Mouse (Mus musculus): Measurements from ENCODE around the gene Cyfip2. TPM values are rescaled to one million over a fixed set of nuclear protein-coding genes. Genes with fewer than 3 reads are reported as not detected.
A peak's percentile ranks its signal among the peaks of the same experiment; 100 is the strongest.
"Not testable (repeated sequence)": the region's sequence is repeated elsewhere in the genome, so short reads cannot be mapped to it uniquely, and the experiment has no call there.

Cyfip2 gene
- polyA plus RNA-seq, 1 experiment from 2014 or later: 4.0 TPM

- no peaks in the 10 kb centered on the region for H3K4me1 ChIP-seq (replicated peaks)
- H3K9ac ChIP-seq: no peak overlapping the region
- H3K27me3 ChIP-seq: no peaks in the 10 kb centered on the region
- 60% methylated on average over 2 of the region's 2 CpGs for WGBS (ENCODE audit: insufficient replicate concordance)
- ATAC-seq (ENCODE audit: insufficient read depth): no peak
- no peak overlapping the region for H3K4me3 ChIP-seq (replicated peaks)
- no peaks in the 10 kb centered on the region for H3K9me3 ChIP-seq (replicated peaks)
- no peak overlapping the region for H3K27ac ChIP-seq (replicated peaks)
- no peak overlapping the region for H3K4me2 ChIP-seq
- no peaks in the 10 kb centered on the region for H3K36me3 ChIP-seq (replicated peaks)
Measured at GRCm38 (mm10) chr11:46188283-46188682, 124.4 kb downstream of the Cyfip2 start.

GRCm38 (mm10) chr11:46185486-46185885, 127.2 kb downstream of the Cyfip2 start:
- no peaks in the 10 kb centered on the region for H3K27me3 ChIP-seq
- H3K27ac ChIP-seq (replicated peaks): no peak overlapping the region
- ATAC-seq (ENCODE audit: insufficient read depth): no peak
- H3K4me1 ChIP-seq (replicated peaks): no peaks in the 10 kb centered on the region
- no peak overlapping the region for H3K4me3 ChIP-seq (replicated peaks)
- H3K9me3 ChIP-seq (replicated peaks): no peaks in the 10 kb centered on the region
- no peak overlapping the region for H3K4me2 ChIP-seq
- WGBS (ENCODE audit: insufficient replicate concordance): 32% methylated on average over 4 of the region's 4 CpGs
- no peaks in the 10 kb centered on the region for H3K36me3 ChIP-seq (replicated peaks)
- H3K9ac ChIP-seq: no peak overlapping the region

- Histone ChIP-seq H3K9ac (no peak overlapping the region), H3K4me2 (no peak overlapping the region), H3K4me3 (replicated peaks) (no peak overlapping the region), H3K36me3 (replicated peaks) (no peaks in the 10 kb centered on the region), H3K9me3 (replicated peaks) (no peaks in the 10 kb centered on the region), H3K4me1 (replicated peaks) (no peaks in the 10 kb centered on the region), H3K27ac (replicated peaks) (no peak overlapping the region), H3K27me3 (no peaks in the 10 kb centered on the region)
- ATAC-seq (ENCODE audit: insufficient read depth): no peak
- 56% methylated on average over 3 of the region's 3 CpGs for WGBS (ENCODE audit: insufficient replicate concordance)
Measured at GRCm38 (mm10) chr11:46184946-46185345, 127.7 kb downstream of the Cyfip2 start.

GRCm38 (mm10) chr11:46182031-46182430, 130.6 kb downstream of the Cyfip2 start:
- H3K36me3 ChIP-seq (replicated peaks); H3K9me3 ChIP-seq (replicated peaks); H3K27me3 ChIP-seq; H3K4me1 ChIP-seq (replicated peaks); H3K9ac ChIP-seq; H3K4me3 ChIP-seq (replicated peaks); H3K27ac ChIP-seq (replicated peaks); ATAC-seq (ENCODE audit: insufficient read depth); H3K4me2 ChIP-seq: not testable (repeated sequence)
- 62% methylated on average over 1 of the region's 1 CpGs for WGBS (ENCODE audit: insufficient replicate concordance)

GRCm38 (mm10) chr11:46177246-46178043, 135.2 kb downstream of the Cyfip2 start:
- H3K27ac ChIP-seq (replicated peaks): no peak overlapping the region
- H3K4me3 ChIP-seq (replicated peaks): no peak overlapping the region
- H3K27me3 ChIP-seq: no peaks in the 10 kb centered on the region
- WGBS (ENCODE audit: insufficient replicate concordance): 60% methylated on average over 10 of the region's 10 CpGs
- H3K9me3 ChIP-seq (replicated peaks): no peaks in the 10 kb centered on the region
- no peak for ATAC-seq (ENCODE audit: insufficient read depth)
- H3K9ac ChIP-seq: no peak overlapping the region
- H3K4me2 ChIP-seq: no peak overlapping the region
- no peaks in the 10 kb centered on the region for H3K4me1 ChIP-seq (replicated peaks)
- no peaks in the 10 kb centered on the region for H3K36me3 ChIP-seq (replicated peaks)

- 73% methylated on average over 6 of the region's 6 CpGs for WGBS (ENCODE audit: insufficient replicate concordance)
Measured at GRCm38 (mm10) chr11:46176155-46176554, 136.5 kb downstream of the Cyfip2 start.

GRCm38 (mm10) chr11:46172128-46172527, 140.5 kb downstream of the Cyfip2 start:
- ATAC-seq (ENCODE audit: insufficient read depth): no peak
- peaks cover 15% of the 10 kb centered on the region; the same call in 1 of the 2 replicates for H3K27me3 ChIP-seq
- no peak overlapping the region for H3K4me2 ChIP-seq
- 64% methylated on average over 9 of the region's 9 CpGs for WGBS (ENCODE audit: insufficient replicate concordance)
- no peaks in the 10 kb centered on the region for H3K9me3 ChIP-seq (replicated peaks)
- no peak overlapping the region for H3K27ac ChIP-seq (replicated peaks)
- H3K4me1 ChIP-seq (replicated peaks): no peaks in the 10 kb centered on the region
- no peaks in the 10 kb centered on the region for H3K36me3 ChIP-seq (replicated peaks)
- no peak overlapping the region for H3K4me3 ChIP-seq (replicated peaks)
- no peak overlapping the region for H3K9ac ChIP-seq

More at GRCm38 (mm10) chr11:46176155-46176554, 136.5 kb downstream of the Cyfip2 start:
- Histone ChIP-seq H3K9ac (no peak overlapping the region), H3K4me3 (replicated peaks) (no peak overlapping the region), H3K4me2 (no peak overlapping the region), H3K27me3 (no peaks in the 10 kb centered on the region), H3K4me1 (replicated peaks) (no peaks in the 10 kb centered on the region), H3K9me3 (replicated peaks) (no peaks in the 10 kb centered on the region), H3K36me3 (replicated peaks) (no peaks in the 10 kb centered on the region), H3K27ac (replicated peaks) (no peak overlapping the region)
- ATAC-seq (ENCODE audit: insufficient read depth): no peak

GRCm38 (mm10) chr11:46169908-46170307, 142.8 kb downstream of the Cyfip2 start:
- 39% methylated on average over 3 of the region's 3 CpGs for WGBS (ENCODE audit: insufficient replicate concordance)

GRCm38 (mm10) chr11:46168506-46168905, 144.2 kb downstream of the Cyfip2 start:
- Histone ChIP-seq H3K4me3 (replicated peaks) (no peak overlapping the region), H3K4me2 (no peak overlapping the region), H3K9ac (no peak overlapping the region), H3K27me3 (peaks cover 45% of the 10 kb centered on the region), H3K36me3 (replicated peaks) (no peaks in the 10 kb centered on the region), H3K9me3 (replicated peaks) (no peaks in the 10 kb centered on the region), H3K4me1 (replicated peaks) (peaks cover 6% of the 10 kb centered on the region; the same call in 1 of the 2 replicates), H3K27ac (replicated peaks) (no peak overlapping the region)
- ATAC-seq (ENCODE audit: insufficient read depth): no peak
- 65% methylated on average over 7 of the region's 7 CpGs for WGBS (ENCODE audit: insufficient replicate concordance)

More at GRCm38 (mm10) chr11:46169908-46170307, 142.8 kb downstream of the Cyfip2 start:
- H3K4me3 ChIP-seq (replicated peaks): no peak overlapping the region
- H3K36me3 ChIP-seq (replicated peaks): no peaks in the 10 kb centered on the region
- no peak overlapping the region for H3K4me2 ChIP-seq
- H3K9me3 ChIP-seq (replicated peaks): no peaks in the 10 kb centered on the region
- peaks cover 37% of the 10 kb centered on the region for H3K27me3 ChIP-seq
- ATAC-seq (ENCODE audit: insufficient read depth): no peak
- H3K9ac ChIP-seq: no peak overlapping the region
- H3K27ac ChIP-seq (replicated peaks): no peak overlapping the region
- H3K4me1 ChIP-seq (replicated peaks): peaks cover 6% of the 10 kb centered on the region; the same call in 1 of the 2 replicates

GRCm38 (mm10) chr11:46165866-46166585, 146.6 kb downstream of the Cyfip2 start, which contains the start of gene Nipal4:
Gene Nipal4, minus strand, starts transcription at chr11:46166508.
- H3K4me2 ChIP-seq: peak within 1 kb of the TSS; percentile 59
- WGBS (ENCODE audit: insufficient replicate concordance): 2% methylated on average over 40 of the region's 40 CpGs
- peak within 1 kb of the TSS; percentile 36 for H3K4me3 ChIP-seq (replicated peaks)
- H3K27me3 ChIP-seq: peaks cover 45% of the 10 kb centered on the region
- no peak within 1 kb of the TSS for H3K9ac ChIP-seq
- no peaks in the 10 kb centered on the region for H3K9me3 ChIP-seq (replicated peaks)
- H3K27ac ChIP-seq (replicated peaks): no peak within 1 kb of the TSS
- ATAC-seq (ENCODE audit: insufficient read depth): no peak
- H3K4me1 ChIP-seq (replicated peaks): peaks cover 6% of the 10 kb centered on the region; the same call in 1 of the 2 replicates
- no peaks in the 10 kb centered on the region for H3K36me3 ChIP-seq (replicated peaks)

- no peak overlapping the region for H3K27ac ChIP-seq (replicated peaks)
- no peak for ATAC-seq (ENCODE audit: insufficient read depth)
- no peaks in the 10 kb centered on the region for H3K4me1 ChIP-seq (replicated peaks)
- peaks cover 5% of the 10 kb centered on the region; the same call in 1 of the 2 replicates for H3K27me3 ChIP-seq
- no peaks in the 10 kb centered on the region for H3K36me3 ChIP-seq (replicated peaks)
- H3K4me3 ChIP-seq (replicated peaks): no peak overlapping the region
- no peak overlapping the region for H3K9ac ChIP-seq
- H3K4me2 ChIP-seq: no peak overlapping the region
- no peaks in the 10 kb centered on the region for H3K9me3 ChIP-seq (replicated peaks)
Measured at GRCm38 (mm10) chr11:46157462-46157861, 155.2 kb downstream of the Cyfip2 start.
